Mouse (Mus musculus): ENCODE results near the gene Rps6kb2.
A peak's percentile ranks its signal among the peaks of the same experiment; 100 is the strongest.

Gene Rps6kb2

DNA sequence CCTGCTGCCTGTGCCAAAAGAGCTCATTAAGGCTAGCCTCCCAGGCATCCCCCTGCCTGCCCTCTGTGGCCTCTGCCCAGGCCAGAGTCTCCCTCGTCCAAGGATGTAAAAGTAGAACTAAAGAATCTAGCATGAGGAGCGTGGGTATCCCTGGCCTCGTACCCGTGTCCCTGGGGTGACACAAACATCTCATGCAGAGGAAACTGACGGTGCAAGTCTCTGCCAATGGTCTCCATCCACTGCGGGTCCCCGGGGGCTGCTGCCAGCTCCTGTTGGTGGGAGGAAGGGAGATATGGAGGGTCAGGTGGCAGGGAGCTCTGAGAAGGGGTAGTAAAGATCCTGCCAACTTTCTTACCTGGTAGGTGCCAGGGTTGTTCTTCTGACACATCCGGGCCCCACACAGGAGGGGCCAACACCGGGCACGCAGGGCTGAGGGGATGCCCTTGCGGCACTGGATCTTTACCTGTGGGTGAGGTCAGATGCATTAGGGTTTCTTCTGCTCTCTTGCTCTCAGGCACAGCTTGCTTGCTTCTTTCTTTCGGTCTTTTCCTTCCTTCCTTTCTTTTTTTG lies 26.0 kb upstream of the Rps6kb2 start:
- DNase-seq (ENCODE audit: low read depth in 2 of 2, low spot score in 2 of 2): peak in 1 of 2 experiments; percentile 41

DNA sequence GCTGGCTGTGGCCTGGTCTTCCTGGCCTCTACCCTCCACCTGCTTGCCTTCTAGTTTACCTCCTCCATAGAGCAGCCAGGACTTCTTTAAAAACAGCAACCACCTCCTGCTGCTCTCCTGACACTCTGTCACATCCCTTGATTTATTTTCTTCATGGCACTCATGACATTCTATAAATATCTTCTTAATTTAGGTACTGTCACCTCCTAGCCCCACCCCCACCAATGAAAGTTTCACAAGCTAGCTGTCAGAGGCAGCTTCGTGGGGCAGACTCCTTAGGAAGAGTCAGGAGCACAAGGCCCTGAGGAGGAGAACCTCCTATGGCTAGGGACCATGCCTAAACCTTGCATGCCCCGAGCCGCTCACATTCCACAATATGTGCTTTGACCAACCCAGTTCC lies 24.1 kb upstream of the Rps6kb2 start:
- no peak for DNase-seq (ENCODE audit: low read depth in 2 of 2, low spot score in 2 of 2)

DNA sequence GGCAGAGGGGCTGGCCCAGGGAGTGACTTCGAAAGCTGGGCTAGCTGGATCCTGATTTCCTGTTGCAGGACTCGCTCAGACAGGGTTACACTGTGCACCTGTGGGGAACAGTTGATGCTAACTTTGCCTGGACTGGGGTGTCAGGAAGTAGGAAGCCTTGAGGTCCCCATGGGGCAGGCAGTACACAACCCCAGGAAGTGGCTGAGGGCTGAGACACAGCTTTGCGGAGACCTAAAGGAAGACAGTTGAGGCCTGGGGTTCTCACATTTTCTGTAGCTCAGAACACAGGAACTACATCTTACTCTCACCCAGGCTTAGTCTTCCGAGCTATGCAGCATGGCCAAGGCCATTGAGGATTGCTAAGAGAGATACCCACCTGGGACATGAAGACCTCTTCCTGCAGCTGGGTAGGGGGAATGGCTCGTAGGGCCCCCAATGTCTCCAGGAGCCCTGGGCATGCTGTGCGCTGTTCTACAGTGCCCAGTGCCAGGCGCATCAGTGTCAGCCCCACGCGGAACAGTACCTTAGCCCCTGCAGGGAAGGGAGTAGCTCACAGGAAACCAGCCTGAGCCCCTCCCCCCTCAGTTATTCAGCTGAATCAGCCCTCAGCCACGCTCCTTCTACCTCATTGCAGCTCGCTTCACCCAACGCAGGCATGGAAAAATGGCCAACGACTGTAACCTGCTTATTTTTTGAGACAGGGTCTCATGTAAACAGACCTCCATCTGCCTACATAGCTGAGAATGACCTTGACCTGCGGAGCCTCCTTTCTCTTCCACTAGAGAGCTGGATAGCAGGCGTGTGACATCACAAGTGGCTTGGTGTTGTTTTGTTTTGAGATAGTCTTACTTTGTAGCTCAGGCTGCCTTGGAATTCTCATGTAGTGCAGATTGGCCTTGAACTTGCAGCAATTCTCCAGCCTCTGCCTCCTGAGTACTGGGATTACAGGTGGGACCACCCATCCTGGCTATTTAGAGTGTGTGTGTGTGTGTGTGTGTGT lies 22.1 kb upstream of the Rps6kb2 start:
- peak; percentile 65 to 77 for DNase-seq (ENCODE audit: low read depth in 2 of 2, low spot score in 2 of 2)

DNA sequence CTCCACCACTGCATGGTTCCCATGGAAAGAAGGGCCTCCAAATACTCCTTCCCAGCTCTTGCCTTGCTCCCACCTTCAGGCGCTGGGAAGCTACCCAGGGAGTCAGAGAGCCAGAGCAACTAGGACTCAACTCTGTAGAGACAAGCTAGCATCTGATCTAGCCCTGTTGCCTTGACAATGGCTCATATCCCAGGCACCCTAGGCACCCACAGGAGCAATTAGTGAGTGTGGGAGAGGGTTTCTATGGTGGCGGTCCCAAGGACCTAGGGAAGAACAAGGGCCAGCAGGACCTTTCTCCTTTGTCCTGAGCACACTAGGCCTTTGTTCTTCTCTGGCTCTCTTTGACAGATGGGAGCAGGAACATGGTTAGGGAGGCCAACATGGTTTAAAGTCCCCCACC lies 20.5 kb upstream of the Rps6kb2 start:
- DNase-seq (ENCODE audit: low read depth in 2 of 2, low spot score in 2 of 2): no peak

DNA sequence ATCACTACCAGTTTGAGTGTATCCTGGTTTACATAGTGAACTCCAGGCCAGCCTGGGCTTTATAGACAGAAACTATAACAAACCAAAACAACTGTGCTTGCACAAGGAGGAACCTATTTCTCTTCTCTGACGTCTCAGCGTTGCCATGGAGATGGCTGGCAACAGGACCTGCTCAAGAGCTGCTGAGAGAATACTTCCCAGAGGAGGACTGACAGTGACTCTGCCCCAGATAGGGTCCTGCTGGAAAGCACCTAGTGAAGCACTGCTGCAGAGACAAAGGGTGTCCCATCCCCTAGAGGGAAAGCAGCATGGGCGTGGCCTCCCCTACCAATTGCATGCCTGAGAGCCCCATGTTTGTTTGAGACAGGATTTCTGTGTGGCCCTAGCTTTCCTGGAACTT lies 18.7 kb upstream of the Rps6kb2 start:
- peak; percentile 51 to 53 for DNase-seq (ENCODE audit: low read depth in 2 of 2, low spot score in 2 of 2)

DNA sequence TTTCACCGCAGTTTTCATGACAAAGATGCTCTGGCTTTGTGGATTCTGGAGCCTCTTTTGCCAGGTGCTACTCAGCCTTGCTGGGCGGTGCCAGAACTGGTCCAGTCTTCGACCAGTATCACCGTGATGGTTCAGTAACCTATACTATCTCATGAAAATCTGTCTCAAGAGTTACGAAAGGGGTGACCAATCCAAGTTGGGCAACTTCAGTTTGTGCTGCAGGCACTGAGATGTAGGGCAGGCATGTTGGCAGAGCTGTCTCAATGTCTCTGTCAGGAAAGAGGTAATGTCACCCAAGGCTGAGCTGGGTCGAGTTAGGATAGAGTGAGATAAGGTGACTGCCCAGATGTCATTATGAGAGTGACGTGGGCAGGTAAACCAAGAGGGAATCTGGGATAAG lies 17.3 kb upstream of the Rps6kb2 start:
- DNase-seq (ENCODE audit: low read depth in 2 of 2, low spot score in 2 of 2): no peak

DNA sequence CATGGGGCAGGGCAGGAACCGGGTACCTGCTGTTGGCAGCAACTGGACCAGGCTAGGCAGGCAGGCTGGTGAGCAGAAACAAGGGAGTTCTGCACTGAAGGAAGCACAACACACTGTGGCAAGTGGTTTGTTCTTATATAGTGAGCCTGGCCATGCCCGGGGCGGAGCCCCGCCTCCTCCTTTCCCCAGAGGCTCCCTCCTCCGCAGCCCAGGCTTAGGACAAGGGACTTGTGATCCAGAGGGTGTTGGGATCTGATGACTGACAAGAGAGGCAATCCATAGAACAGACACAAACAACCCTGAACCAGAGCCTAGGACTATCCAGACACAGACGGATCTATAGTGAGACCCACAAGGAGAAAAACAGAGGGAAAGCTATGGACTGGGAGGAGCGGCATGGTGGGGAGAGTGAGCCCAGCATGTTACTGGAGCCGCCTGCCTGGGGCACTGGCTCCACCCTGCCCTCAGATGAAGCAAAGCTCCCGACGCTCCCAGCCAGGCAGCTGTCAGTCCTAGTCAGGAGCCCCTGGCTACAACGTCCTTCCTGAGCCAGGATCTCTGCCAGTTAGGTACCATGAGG lies 12.3 kb upstream of the Rps6kb2 start, which contains the start of gene Carns1:
Carns1 (minus strand) TSS at position 112 of the 580 bp plus-strand sequence.
- no peak for DNase-seq (ENCODE audit: low read depth in 2 of 2, low spot score in 2 of 2)

DNA sequence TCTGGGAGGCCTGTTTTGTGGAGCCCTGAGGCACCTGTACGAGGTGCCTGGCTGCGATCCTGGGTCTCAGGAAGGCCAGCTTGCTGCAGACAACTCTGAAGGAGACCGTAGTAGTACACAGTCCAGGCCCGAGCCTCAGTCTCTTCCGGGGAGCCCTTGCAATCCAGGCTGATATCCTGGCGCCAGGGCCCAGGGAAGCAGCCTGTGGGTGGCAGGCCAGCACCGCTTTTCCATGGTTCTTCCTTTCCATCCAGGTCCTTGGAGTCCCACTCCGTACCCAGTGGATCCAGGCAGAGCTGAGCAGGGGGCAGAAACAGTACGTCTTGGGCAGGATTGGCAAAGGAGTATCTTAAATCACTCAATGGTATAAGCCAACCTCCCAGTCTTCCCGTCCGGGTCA lies 9.8 kb upstream of the Rps6kb2 start:
- DNase-seq (ENCODE audit: low read depth in 2 of 2, low spot score in 2 of 2): no peak

DNA sequence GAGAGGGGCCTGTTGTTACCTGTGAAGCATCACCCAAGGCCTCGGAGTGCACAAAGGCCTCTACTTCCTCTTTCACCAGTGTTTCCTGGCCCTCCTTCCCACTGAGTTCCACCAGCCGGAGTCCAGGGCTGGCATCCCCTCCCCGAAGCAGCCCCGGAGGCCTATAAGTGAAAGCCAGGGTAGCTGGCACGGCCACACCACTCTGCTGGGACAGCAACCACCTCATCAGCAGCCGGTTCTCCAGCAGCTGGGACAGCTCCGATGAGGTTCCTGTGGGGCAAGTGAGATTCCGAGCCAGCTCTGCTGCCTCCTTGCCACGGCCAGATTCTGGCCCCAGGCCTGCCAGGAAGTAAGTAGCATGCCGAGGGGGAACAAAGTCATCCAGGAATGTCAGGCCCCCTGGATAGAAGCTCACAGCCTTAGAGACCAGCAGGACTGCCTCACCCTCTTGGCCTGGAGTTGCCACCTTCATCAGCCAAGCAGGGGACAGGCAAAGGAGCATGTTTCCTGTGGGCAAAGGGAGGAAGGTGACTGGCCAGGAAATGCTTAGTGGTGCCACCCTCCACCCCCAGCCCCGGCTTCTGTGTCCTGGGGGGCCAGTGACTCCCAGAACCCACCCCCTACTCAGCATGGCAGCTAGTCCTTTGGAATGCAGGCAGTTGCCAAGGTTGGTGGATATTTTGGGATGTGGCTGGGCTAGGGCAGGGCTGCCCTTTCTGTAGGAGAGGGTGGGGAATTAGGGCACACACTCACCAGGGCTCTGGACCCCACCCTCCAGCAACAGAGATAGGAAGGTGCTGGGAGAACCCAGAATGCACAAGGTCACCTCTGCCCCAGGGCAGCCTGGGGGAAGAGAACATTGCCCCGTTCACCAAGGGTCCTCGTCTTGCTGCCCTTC lies 8.5 kb upstream of the Rps6kb2 start:
- no peak for DNase-seq (ENCODE audit: low read depth in 2 of 2, low spot score in 2 of 2)

DNA sequence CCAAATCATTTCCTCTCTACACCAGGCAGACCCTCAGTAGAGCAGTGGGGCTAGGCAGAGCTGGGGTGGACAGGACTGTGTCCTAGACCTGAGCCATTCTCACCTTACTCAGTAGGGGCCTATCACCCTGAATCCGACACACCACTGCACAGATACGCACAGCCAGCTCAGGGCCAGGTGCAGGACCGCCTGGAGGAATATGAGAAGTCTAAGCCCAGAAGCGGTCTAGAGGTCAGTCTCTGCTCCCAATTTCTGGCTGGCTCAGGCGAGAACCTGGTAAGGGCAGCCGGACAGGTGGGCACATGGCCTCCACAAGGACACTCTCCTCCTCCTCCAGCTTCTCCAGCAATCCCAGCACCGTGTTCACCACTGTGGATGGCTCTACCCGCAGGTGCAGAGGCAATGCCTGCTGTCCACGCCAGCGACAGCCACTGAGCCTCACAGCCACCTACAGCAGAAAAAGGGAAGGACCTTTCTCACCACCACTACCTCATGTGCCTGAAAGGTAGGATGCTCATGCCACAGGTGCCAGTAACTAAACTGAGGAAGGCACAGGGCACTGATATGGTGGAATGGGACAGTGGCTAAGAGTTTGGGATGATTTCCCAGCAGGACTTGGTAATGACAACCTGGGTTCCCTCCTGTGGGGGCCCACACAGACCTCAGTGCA lies 7.7 kb upstream of the Rps6kb2 start:
- no peak for DNase-seq (ENCODE audit: low read depth in 2 of 2, low spot score in 2 of 2)

DNA sequence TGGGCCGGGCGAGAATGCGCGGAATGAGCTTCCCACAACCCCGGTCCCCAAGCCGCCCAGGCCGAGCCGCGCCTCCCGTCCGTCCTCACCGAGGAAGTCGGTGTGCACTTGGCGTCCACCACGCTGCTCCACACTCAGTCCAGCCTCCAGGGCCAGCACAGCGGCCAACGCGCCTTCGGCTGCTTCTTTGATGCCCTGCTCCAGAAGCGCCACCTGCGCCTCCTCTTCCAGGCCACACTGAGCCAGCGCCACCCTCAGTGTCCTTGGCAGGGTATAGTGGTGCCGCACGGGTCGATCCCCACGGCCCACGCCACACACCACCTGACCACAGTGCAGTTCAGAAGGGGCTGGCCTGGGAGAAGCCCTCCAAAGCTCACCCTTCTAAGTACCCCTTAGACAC lies 6.7 kb upstream of the Rps6kb2 start:
- no peak for DNase-seq (ENCODE audit: low read depth in 2 of 2, low spot score in 2 of 2)

DNA sequence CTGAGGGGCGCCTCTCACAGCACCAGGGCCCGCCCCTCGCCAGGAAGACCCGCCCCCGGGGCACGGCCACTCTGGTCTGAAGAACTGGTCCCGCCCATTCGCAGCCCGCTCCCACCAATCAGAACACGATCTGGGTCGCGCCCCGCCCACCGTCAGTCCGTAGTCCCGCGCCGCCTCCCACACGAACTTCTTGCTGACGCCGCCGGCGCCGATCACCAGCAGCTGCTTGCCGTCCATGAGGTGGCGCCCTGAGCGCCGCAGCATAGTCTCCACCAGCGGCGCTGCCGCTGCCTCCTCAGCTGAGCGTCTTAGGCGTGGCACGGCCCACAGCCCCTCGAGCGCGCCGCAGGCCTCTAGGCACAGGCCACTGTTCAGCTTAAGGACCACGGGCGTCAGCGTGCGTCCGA lies 6.2 kb upstream of the Rps6kb2 start:
- peak; percentile 98 to 99 for DNase-seq (ENCODE audit: low read depth in 2 of 2, low spot score in 2 of 2)

DNA sequence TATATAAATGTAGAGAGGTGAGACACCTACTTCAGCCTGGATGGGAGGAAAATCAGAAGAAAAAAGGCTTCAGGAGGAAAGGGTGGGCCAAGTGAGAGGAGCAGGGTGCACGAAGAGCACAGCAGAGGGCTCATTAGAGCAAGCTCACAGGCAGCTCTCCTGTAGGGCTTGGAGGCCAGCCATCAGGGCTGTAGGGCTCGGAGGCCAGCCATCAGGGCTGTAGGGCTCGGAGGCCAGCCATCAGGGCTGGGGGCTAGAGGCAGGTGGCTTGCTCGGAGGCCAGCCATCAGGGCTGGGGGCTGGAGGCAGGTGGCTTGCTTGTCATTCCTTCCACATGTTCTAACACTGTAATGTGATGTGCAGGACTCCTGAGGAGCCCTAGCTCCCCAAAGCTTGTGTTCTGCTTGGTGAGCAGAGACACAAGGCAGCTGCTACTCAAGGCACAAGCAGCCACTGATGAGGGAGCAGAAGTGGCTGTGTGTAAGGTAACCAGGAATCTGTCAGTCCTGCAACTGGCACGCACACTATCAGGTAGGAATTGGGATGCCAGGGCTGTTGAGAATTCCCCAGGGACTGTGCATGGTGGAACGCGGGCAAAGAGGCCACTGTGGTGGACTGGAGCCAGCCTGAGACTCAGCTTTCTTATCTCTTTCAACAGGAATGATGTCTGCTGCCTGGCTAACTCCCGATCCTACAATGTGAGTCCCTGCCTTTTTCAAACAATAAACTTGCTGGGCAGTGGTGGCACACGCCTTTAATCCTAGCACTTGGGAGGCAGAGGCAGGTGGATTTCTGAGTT lies 3.7 kb upstream of the Rps6kb2 start:
- no peak for DNase-seq (ENCODE audit: low read depth in 2 of 2, low spot score in 2 of 2)

DNA sequence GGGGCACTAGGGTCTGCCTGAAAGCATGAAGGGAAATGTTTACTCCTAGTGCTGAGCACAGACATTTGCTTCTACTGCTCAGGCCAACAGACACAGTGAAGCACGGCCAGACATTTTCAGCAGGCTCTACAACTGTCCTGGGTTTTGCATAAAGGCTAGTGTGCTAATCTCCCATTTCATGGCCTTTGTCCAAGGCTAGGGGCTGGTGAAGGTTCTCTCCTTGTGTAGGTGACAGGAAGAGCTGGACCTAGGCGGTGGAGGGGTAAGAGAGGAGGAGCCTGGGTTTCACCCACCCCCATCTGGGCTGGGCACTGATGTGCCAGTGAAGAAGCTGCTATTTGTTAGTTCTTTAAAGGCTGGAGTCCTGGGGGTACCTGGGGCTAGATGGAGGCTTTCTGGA lies 1.6 kb upstream of the Rps6kb2 start:
- no peak for DNase-seq (ENCODE audit: low read depth in 2 of 2, low spot score in 2 of 2)

DNA sequence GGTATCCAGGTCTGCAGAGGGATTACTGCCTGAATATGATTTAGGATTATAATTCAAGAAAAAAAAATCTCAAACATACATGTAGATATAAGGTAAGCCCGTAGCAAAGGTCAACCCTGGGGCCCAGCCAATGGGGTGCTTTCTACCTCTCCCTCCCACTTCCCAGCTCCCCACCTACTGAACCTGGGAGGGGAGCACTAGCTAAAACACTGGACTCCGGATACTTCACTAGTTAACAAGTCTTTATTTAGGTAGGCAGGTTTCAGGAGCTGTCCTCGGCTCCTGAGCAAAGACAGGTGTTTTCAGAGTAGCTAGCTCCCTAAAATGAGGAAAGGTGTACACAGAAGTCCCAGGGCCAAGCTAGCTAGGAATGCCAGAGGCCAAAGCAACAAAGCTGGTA lies 946 bp upstream of the Rps6kb2 start:
- DNase-seq (ENCODE audit: low read depth in 2 of 2, low spot score in 2 of 2): no peak

DNA sequence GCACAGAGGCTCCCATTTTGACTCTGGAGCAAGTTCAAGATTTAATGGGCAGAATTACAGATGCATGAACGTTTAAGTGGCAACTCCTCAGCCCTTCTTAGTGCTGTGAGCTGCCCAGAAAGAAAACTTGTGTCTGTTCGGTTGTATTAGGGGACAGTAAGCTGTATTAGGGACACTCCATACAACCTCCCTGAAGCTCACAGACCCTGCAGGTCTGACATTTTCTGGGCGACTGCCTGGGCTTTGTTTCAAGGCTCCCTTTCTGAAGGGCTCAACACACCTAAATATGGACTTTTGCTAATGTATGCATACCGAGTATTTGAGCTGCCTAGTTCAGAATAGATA lies 361 bp upstream of the Rps6kb2 start:
- no peak for DNase-seq (ENCODE audit: low read depth in 2 of 2, low spot score in 2 of 2)

DNA sequence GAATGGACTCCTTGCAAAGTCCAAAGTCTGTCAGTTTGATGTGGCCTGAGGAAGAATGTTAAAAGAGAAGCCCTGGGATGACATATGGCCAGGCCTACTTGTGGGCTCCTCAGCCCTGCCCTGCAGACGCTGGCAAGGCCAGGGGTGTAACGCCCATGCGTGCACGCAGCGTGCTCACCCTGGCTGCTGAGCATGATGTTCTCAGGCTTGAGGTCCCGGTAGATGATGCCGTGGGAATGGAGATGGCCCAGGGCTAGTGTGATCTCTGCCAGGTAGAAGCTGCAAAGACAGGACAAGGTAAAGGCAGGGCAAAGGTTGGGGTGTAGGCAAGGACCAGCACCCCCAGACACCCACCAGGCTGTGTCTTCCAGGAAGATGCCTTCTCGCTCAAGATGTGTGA lies 4.1 kb downstream of the Rps6kb2 start:
- no peak for DNase-seq (ENCODE audit: low read depth in 2 of 2, low spot score in 2 of 2)

DNA sequence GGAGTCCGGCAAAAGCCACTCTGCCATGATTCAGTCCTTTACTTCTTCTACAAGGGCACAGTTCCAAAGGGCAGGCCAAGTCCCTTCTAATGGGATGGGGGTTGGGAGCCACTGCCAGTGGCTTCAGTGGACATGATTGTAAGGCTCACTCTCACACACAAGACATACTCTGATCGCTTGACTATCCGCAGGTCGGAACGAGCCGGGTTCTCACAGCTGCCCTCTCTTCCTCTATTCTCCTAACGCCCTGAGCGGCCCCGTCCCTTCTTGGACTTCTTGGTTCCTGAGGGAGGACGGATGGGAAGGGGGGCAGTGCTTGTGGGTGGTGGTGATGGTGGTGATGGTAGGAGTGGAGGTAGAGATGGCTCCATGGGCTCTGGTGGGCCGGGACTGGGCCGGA lies 6.4 kb downstream of the Rps6kb2 start:
- DNase-seq (ENCODE audit: low read depth in 2 of 2, low spot score in 2 of 2): no peak

DNA sequence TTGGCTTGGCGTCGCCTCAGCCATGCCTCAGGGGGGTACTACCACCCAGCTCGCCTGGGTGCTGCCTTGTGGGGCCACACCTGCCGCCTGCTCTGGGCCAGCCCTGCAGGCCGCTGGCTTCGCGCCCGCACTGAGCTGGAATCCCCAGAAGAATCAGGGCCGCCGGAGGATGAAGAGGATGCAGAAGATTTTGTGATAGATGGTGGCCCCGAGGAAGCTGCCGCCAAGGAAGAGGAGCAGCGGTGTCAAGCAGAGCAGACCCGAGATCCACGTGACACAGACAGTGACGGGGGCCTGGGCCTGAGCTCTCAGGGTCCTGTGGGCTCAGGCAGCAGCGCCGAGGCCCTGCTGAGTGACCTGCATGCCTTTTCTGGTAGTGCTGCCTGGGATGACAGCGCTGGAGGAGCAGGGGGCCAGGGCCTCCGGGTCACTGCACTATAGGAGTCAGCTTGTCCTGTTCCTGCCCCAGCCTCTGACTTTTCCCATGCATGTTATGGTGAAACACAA lies 7.0 kb downstream of the Rps6kb2 start:
- no peak for DNase-seq (ENCODE audit: low read depth in 2 of 2, low spot score in 2 of 2)
